ENCODE assay signal across 25 mouse cellular contexts in genomic region chr10:20408336-20408735, GRCm38 (mm10).
DNase-seq lines count a peak whose midpoint lies in the region; ATAC-seq and TF ChIP-seq lines count a peak whose summit lies in the region.
"Had no signal": no experiment of that assay in that cellular context is flagged by ENCODE, and none has a peak within 500 bp of the region (broad histone marks: within the 10 kb centered on the region; RNA-seq: fewer than 3 reads in every experiment).

No protein-coding gene starts in this region.

- no peak overlapping the region for H3K4me3 ChIP-seq in heart, embryonic 10.5 days
- no peak overlapping the region for H3K4me3 ChIP-seq in lung, embryonic 16.5 days (ENCODE audit: low read length)
- no peak overlapping the region for H3K4me3 ChIP-seq in stomach, postnatal 0 days (ENCODE audit: low read depth, low read length)
- H3K4me3 ChIP-seq: embryonic facial prominence, embryonic 12.5 days; erythroblast, embryonic 14.5 days; forebrain, embryonic 13.5 days; intestine, embryonic 15.5 days; kidney, embryonic 15.5 days; layer of hippocampus, adult 2 months; left cerebral cortex, adult 2 months; limb, embryonic 10.5 days; liver, embryonic 13.5 days; megakaryocyte, embryonic 14.5 days; neural tube, embryonic 15.5 days; stomach, embryonic 15.5 days had no signal

- peaks cover 22% of the 10 kb centered on the region for H3K4me1 ChIP-seq in heart, embryonic 10.5 days
- H3K4me1 ChIP-seq in lung, embryonic 16.5 days (replicated peaks; ENCODE audit: control insufficient read depth, insufficient read depth, low read length): peaks cover 17% of the 10 kb centered on the region; the same call in 1 of the 2 replicates
- no peaks in the 10 kb centered on the region for H3K4me1 ChIP-seq in stomach, postnatal 0 days (replicated peaks; ENCODE audit: control insufficient read depth, insufficient read depth)
- H3K4me1 ChIP-seq: embryonic facial prominence, embryonic 12.5 days; forebrain, embryonic 13.5 days; intestine, embryonic 15.5 days; kidney, embryonic 15.5 days; limb, embryonic 10.5 days; liver, embryonic 13.5 days; megakaryocyte, embryonic 14.5 days; neural tube, embryonic 15.5 days; stomach, embryonic 15.5 days had no signal

- no peak overlapping the region for H3K4me2 ChIP-seq in lung, embryonic 16.5 days (ENCODE audit: low read depth, low read length)
- no peak overlapping the region for H3K4me2 ChIP-seq in stomach, postnatal 0 days (replicated peaks; ENCODE audit: low read depth)
- H3K4me2 ChIP-seq: embryonic facial prominence, embryonic 12.5 days; forebrain, embryonic 13.5 days; hindbrain, embryonic 14.5 days; intestine, embryonic 15.5 days; kidney, embryonic 15.5 days; liver, embryonic 13.5 days; neural tube, embryonic 15.5 days; stomach, embryonic 15.5 days had no signal

- H3K9ac ChIP-seq in lung, embryonic 16.5 days (ENCODE audit: low read length): no peak overlapping the region
- no peak overlapping the region for H3K9ac ChIP-seq in stomach, postnatal 0 days (ENCODE audit: low read length)
- H3K9ac ChIP-seq: embryonic facial prominence, embryonic 12.5 days; forebrain, embryonic 13.5 days; hindbrain, embryonic 14.5 days; intestine, embryonic 15.5 days; kidney, embryonic 15.5 days; liver, embryonic 13.5 days; neural tube, embryonic 15.5 days; stomach, embryonic 15.5 days had no signal

- ATAC-seq in lung, embryonic 16.5 days (ENCODE audit: low read depth): peak; percentile 67
- no peak for ATAC-seq in stomach, postnatal 0 days (ENCODE audit: low FRiP score, low TSS enrichment)
- ATAC-seq: forebrain, embryonic 13.5 days; intestine, embryonic 15.5 days; midbrain, embryonic 16.5 days had no signal

- no peak overlapping the region for H3K27ac ChIP-seq in heart, embryonic 10.5 days
- peak overlapping the region; percentile 87 for H3K27ac ChIP-seq in lung, embryonic 16.5 days (ENCODE audit: low read length)
- no peak overlapping the region for H3K27ac ChIP-seq in stomach, postnatal 0 days (replicated peaks)
- H3K27ac ChIP-seq: embryonic facial prominence, embryonic 12.5 days; forebrain, embryonic 13.5 days; hindbrain, embryonic 14.5 days; intestine, embryonic 15.5 days; kidney, embryonic 15.5 days; layer of hippocampus, adult 2 months; left cerebral cortex, adult 2 months; limb, embryonic 10.5 days; liver, embryonic 13.5 days; neural tube, embryonic 15.5 days; stomach, embryonic 15.5 days had no signal

- intact Hi-C loops in heart, postnatal 14 days (cut with DNase I): loop anchor here (2.0 to 10.0 kb wide), 6 partner anchors 78 to 539 kb away; partner anchors contain the start of gene Pde7b

- TF ChIP-seq CTCF in stomach, postnatal 0 days (IDR thresholded peaks at IDR 0.05; ENCODE audit: low read depth): 0 out of 2 replicates have a peak, but pooled peaks have one; percentile 5

- peak; percentile 91 for DNase-seq in heart, adult 11 months
- DNase-seq in heart, embryonic 10.5 days (ENCODE audit: low spot score): no peak
- DNase-seq in lung, postnatal 25 days (ENCODE audit: low spot score): no peak
- DNase-seq in heart, postnatal 14 days: peak; percentile 30 to 67
- no peak for DNase-seq in stomach, postnatal 0 days (ENCODE audit: low spot score)
- no peak for DNase-seq in liver
- no peak for DNase-seq in layer of hippocampus, postnatal 25 days (ENCODE audit: extremely low spot score in 1 of 2, low spot score in 1 of 2)
- DNase-seq: cerebellum, adult 9-10 months; gastrocnemius, postnatal 10 days; liver, embryonic 13.5 days; right cerebral cortex, postnatal 25 days had no signal

- 0 out of 2 replicates have a peak, but pooled peaks cover 5% of the 10 kb centered on the region for H3K9me3 ChIP-seq in heart, embryonic 10.5 days
- no peaks in the 10 kb centered on the region for H3K9me3 ChIP-seq in lung, embryonic 16.5 days (ENCODE audit: control insufficient read depth, low read length)
- no peaks in the 10 kb centered on the region for H3K9me3 ChIP-seq in stomach, postnatal 0 days (ENCODE audit: control insufficient read depth, low read length)
- H3K9me3 ChIP-seq: intestine, embryonic 15.5 days; kidney, embryonic 15.5 days; limb, embryonic 10.5 days; liver, embryonic 13.5 days; stomach, embryonic 15.5 days had no signal

- TF ChIP-seq EP300 in stomach, postnatal 0 days (optimal IDR thresholded peaks at IDR 0.05): no peak

- peaks cover 8% of the 10 kb centered on the region; the same call in 1 of the 2 replicates for H3K36me3 ChIP-seq in heart, embryonic 10.5 days
- peaks cover 3% of the 10 kb centered on the region; the same call in 1 of the 2 replicates for H3K36me3 ChIP-seq in lung, embryonic 16.5 days (ENCODE audit: control insufficient read depth, insufficient read depth, low read length)
- H3K36me3 ChIP-seq in stomach, postnatal 0 days (ENCODE audit: control insufficient read depth, insufficient read depth, low read length): no peaks in the 10 kb centered on the region
- H3K36me3 ChIP-seq: intestine, embryonic 15.5 days; limb, embryonic 10.5 days; liver, embryonic 13.5 days; neural tube, embryonic 15.5 days; stomach, embryonic 15.5 days had no signal

- 27% methylated on average over 3 of the region's 3 CpGs for WGBS in heart, embryonic 10.5 days
- WGBS in lung, embryonic 16.5 days: 50% methylated on average over 3 of the region's 3 CpGs
- 66% methylated on average over 3 of the region's 3 CpGs for WGBS in stomach, postnatal 0 days

- no peaks in the 10 kb centered on the region for H3K27me3 ChIP-seq in heart, embryonic 10.5 days (ENCODE audit: insufficient read depth, poor library complexity, severe bottlenecking)
- H3K27me3 ChIP-seq in lung, embryonic 16.5 days (ENCODE audit: control insufficient read depth, insufficient read depth, low read depth, low read length): no peaks in the 10 kb centered on the region
- H3K27me3 ChIP-seq in stomach, postnatal 0 days (ENCODE audit: control insufficient read depth, insufficient read depth, low read length): no peaks in the 10 kb centered on the region
- H3K27me3 ChIP-seq: embryonic facial prominence, embryonic 12.5 days; forebrain, embryonic 13.5 days; intestine, embryonic 15.5 days; kidney, embryonic 15.5 days; liver, embryonic 13.5 days; megakaryocyte, embryonic 14.5 days; neural tube, embryonic 15.5 days; stomach, embryonic 15.5 days had no signal

Comparison
In these comparisons a context has a peak if more than half of its experiments do, and no peak if none do; other contexts are left out.
1. DNase-seq: peak in heart, adult 11 months (single experiment) and heart, postnatal 14 days (2 of 2); none in heart, embryonic 10.5 days (single experiment), lung, postnatal 25 days (single experiment), stomach, postnatal 0 days (single experiment), liver (single experiment) and layer of hippocampus, postnatal 25 days (0 of 2).